Mouse (Mus musculus): ENCODE data around the gene Casp9. TPM values are rescaled to one million over a fixed set of nuclear protein-coding genes. Genes with fewer than 3 reads are reported as not detected.

The Casp9 gene
- polyA plus RNA-seq (2014; fragmentation: Nextera tagmentation; extraction: Ambion mirVana): 19.3 and 21.7 TPM in 2 replicates

DNA sequence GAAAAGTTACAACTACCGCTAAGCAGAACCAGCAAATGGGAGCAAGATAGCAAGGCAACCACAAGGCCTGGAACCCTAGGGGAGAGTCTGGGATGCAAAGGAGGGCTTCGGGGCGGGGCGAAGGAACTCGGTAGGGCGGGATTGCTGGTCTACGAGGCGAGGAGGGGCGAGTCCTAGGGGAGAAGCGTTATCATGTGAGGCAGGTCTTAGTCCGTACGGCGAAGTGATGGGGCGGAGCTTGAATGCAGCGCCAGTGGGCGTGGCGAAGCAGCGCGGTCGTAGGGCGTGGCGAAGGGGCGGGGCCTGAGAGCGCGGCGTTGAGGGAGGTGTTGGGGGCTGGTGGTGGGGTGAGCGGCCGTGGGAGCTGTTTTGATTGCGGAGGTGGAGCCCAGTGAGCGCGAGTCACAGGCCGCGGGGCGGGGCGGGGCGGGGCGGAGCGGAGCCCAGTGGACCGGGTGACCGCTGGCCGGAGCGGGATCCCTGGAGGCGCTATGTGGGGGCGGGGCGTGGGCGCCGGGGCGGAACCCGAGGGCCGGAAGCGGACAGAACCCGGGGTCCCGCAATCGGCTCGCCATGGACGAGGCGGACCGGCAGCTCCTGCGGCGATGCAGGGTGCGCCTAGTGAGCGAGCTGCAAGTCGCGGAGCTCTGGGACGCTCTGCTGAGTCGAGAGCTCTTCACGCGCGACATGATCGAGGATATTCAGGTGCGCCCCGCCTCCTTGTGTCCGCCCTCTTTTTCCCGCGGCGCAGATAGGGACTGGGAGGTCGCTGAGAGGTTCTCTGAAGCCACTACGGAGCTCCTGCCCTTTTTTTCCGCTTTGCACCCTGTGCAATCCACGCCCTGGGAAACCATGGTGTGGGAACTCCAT is at the start of gene Casp9:
Gene Casp9 (plus strand): TSS at position 331 of the 870 bp plus-strand sequence.
- Histone ChIP-seq H3K4me2 (ENCODE audit: low read depth) (peak within 1 kb of the TSS; percentile 64), H3K9me3 (ENCODE audit: control insufficient read depth, low read length) (no peaks in the 10 kb centered on the region), H3K4me1 (ENCODE audit: control insufficient read depth, insufficient read depth, low read length) (peaks cover 11% of the 10 kb centered on the region), H3K27ac (ENCODE audit: low read depth, low read length) (peak within 1 kb of the TSS; percentile 86), H3K27me3 (ENCODE audit: control insufficient read depth, insufficient read depth, low read length) (no peaks in the 10 kb centered on the region), H3K9ac (ENCODE audit: low read length) (peak within 1 kb of the TSS; percentile 71), H3K36me3 (ENCODE audit: control insufficient read depth, insufficient read depth, low read length) (peaks cover 4% of the 10 kb centered on the region; the same call in 1 of the 2 replicates), H3K4me3 (ENCODE audit: low read depth, low read length) (peak within 1 kb of the TSS; percentile 65)
- DNase-seq (ENCODE audit: low spot score) (peak; percentile 98), ATAC-seq (ENCODE audit: insufficient read depth, low FRiP score, low TSS enrichment) (peak; percentile 84)
- under 1% methylated on average over 65 of the region's 80 CpGs for WGBS

DNA sequence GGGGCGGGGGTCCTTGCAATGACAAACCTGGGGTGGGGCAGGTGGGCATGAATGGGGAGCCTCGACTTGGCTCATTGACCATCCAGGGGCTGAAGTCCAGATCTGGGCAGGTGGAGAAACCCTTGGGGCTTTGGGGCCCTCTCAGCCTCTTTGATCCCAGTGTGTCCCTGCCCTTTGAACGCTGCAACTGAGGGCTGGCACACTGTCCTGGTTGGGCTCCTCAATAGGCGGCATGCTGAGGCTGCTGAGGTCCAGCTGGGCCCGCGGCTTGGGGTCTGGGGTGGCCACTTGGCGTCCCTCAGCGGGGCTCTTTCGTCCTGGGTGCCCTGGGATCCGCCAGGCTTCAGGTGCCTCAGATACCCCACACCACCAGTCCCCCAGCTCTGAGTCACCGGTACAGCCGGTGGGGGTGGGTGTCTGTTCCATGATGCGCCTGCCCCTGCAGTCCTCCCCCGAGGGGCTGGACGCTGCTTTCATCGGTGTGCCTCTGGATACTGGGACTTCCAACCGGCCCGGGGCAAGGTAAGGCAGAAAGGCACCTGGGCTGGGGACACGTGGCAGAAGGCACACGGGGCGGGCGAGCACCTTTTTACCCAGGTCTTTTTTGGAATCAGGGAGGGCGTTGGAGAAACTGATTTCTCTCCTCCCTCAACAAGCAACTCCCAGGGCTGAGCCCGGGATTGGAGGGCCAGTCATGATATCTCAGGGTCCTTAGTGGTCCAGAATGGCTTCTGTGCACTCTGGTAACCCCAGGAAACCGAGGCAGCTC is 46.6 kb upstream of the Casp9 start, which contains the start of gene Agmat:
Gene Agmat (plus strand): TSS at position 95 of the 769 bp plus-strand sequence.
- Histone ChIP-seq H3K27ac (ENCODE audit: low read depth, low read length) (no peak within 1 kb of the TSS), H3K4me1 (ENCODE audit: control insufficient read depth, insufficient read depth, low read length) (no peaks in the 10 kb centered on the region), H3K9ac (ENCODE audit: low read length) (no peak within 1 kb of the TSS), H3K36me3 (ENCODE audit: control insufficient read depth, insufficient read depth, low read length) (no peaks in the 10 kb centered on the region), H3K9me3 (ENCODE audit: control insufficient read depth, low read length) (no peaks in the 10 kb centered on the region), H3K27me3 (ENCODE audit: control insufficient read depth, insufficient read depth, low read length) (no peaks in the 10 kb centered on the region), H3K4me3 (ENCODE audit: low read depth, low read length) (no peak within 1 kb of the TSS), H3K4me2 (ENCODE audit: low read depth) (no peak within 1 kb of the TSS)
- DNase-seq (ENCODE audit: low spot score) (no peak), ATAC-seq (ENCODE audit: insufficient read depth, low FRiP score, low TSS enrichment) (no peak)
- 22% methylated on average over 25 of the region's 25 CpGs for WGBS

DNA sequence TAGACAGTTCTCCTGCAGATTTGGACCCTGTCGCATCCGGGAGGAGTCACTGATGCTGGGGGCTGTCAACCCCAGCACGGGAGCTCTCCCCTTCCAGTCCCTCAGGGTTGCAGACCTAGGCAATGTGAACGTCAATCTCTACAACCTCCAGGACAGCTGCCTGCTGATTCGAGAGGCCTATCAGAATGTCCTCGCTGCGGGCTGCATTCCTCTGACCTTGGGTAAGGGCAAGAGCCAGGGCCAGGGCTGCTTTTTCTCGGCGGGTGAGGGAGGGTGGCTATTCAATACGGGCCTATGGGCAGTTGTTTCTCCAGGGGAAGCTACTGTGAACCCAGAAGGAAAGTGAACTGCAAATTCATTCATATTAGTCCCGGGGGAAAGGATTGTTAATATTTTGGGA is 43.9 kb upstream of the Casp9 start:
- no peaks in the 10 kb centered on the region for H3K27me3 ChIP-seq (ENCODE audit: control insufficient read depth, insufficient read depth, low read length)
- no peak overlapping the region for H3K9ac ChIP-seq (ENCODE audit: low read length)
- ATAC-seq (ENCODE audit: insufficient read depth, low FRiP score, low TSS enrichment) (no peak), DNase-seq (ENCODE audit: low spot score) (no peak)
- H3K4me1 ChIP-seq (ENCODE audit: control insufficient read depth, insufficient read depth, low read length): no peaks in the 10 kb centered on the region
- no peaks in the 10 kb centered on the region for H3K36me3 ChIP-seq (ENCODE audit: control insufficient read depth, insufficient read depth, low read length)
- H3K4me2 ChIP-seq (ENCODE audit: low read depth): no peak overlapping the region
- H3K9me3 ChIP-seq (ENCODE audit: control insufficient read depth, low read length): no peaks in the 10 kb centered on the region
- H3K27ac ChIP-seq (ENCODE audit: low read depth, low read length): no peak overlapping the region
- 47% methylated on average over 11 of the region's 11 CpGs for WGBS
- no peak overlapping the region for H3K4me3 ChIP-seq (ENCODE audit: low read depth, low read length)

DNA sequence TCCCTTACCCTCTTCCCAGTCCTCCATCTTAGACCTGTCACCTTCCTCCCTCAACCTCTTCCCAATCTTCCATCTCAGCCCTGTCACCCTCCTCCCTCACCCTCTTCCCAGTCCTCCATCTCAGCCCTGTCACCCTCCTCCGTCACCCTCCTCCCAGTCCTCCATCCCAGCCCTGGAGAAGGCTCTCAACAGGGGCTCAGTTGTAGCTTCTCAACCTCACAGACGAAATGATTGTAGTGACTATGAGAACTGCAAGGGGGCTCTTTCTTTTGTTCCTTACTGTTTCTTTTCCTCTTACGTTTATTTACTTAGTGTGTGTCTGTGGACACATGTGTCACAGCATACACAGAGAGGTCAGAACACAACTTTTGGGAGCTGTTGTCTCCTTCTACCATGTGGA is 42.6 kb upstream of the Casp9 start:
- Histone ChIP-seq H3K4me2 (ENCODE audit: low read depth) (no peak overlapping the region), H3K9me3 (ENCODE audit: control insufficient read depth, low read length) (no peaks in the 10 kb centered on the region), H3K4me3 (ENCODE audit: low read depth, low read length) (no peak overlapping the region), H3K4me1 (ENCODE audit: control insufficient read depth, insufficient read depth, low read length) (no peaks in the 10 kb centered on the region), H3K9ac (ENCODE audit: low read length) (no peak overlapping the region), H3K27ac (ENCODE audit: low read depth, low read length) (0 out of 2 replicates have a peak overlapping the region, but pooled peaks have one; percentile 14), H3K36me3 (ENCODE audit: control insufficient read depth, insufficient read depth, low read length) (no peaks in the 10 kb centered on the region), H3K27me3 (ENCODE audit: control insufficient read depth, insufficient read depth, low read length) (no peaks in the 10 kb centered on the region)
- ATAC-seq (ENCODE audit: insufficient read depth, low FRiP score, low TSS enrichment) (no peak), DNase-seq (ENCODE audit: low spot score) (no peak)
- WGBS: 63% methylated on average over 3 of the region's 3 CpGs

DNA sequence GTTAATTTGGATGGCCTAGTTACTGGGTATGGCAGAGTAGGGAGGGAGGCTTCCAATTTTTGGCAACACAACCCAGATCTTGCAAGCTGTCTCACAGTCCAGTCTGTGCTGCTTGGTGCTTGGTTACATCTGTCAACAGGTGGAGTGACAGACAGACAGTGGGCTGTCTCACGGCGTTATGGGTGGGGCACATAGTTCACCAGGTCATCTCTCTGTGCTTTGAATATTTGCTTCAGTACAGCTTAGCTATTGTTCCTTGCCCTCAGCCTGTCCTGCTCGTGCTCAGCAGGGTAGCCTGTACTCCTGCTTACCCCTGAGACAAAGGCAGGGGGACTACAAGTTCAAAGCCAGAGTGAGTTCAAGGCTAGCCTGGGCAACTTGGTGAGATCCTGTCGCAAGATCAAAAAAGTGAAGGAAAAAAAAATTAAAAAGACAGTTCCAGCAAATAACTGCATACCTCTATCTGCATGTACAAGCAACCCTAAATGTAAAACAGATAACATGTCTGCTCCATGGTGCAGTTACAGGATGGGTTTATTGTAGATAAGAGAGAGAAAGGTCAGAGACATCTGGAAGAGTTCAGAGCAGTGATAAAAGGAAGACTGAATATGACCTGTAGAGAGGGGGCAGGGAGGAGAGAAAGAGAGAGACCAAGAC is 41.9 kb upstream of the Casp9 start:
- WGBS: 41% methylated on average over 4 of the region's 4 CpGs

DNA sequence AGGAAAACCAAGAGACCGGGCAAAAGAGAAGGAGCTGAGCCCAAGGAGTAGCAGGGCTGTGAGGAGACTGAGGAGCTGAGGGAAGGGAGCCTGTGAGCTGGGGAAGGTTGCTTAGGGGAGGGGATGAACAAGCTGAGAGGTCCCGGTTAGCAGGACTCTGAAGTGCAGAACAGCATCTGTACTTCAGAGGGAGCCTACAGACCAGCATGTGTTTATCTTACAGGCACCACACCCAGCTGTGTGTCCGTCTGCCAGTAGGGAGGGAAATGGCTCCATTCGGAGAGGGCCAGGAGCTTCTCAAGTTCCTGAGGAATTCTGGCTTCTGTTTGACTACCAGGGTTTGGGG is 41.4 kb upstream of the Casp9 start:
- no peaks in the 10 kb centered on the region for H3K27me3 ChIP-seq (ENCODE audit: control insufficient read depth, insufficient read depth, low read length)
- H3K4me3 ChIP-seq (ENCODE audit: low read depth, low read length): no peak overlapping the region
- WGBS: 9% methylated on average over 4 of the region's 4 CpGs
- H3K4me1 ChIP-seq (ENCODE audit: control insufficient read depth, insufficient read depth, low read length): no peaks in the 10 kb centered on the region
- no peaks in the 10 kb centered on the region for H3K36me3 ChIP-seq (ENCODE audit: control insufficient read depth, insufficient read depth, low read length)
- no peak overlapping the region for H3K4me2 ChIP-seq (ENCODE audit: low read depth)
- DNase-seq (ENCODE audit: low spot score) (no peak), ATAC-seq (ENCODE audit: insufficient read depth, low FRiP score, low TSS enrichment) (no peak)
- no peak overlapping the region for H3K27ac ChIP-seq (ENCODE audit: low read depth, low read length)
- H3K9me3 ChIP-seq (ENCODE audit: control insufficient read depth, low read length): no peaks in the 10 kb centered on the region
- H3K9ac ChIP-seq (ENCODE audit: low read length): no peak overlapping the region

More for the DNA sequence above, 41.9 kb upstream of the Casp9 start:
- Histone ChIP-seq H3K4me2 (ENCODE audit: low read depth) (no peak overlapping the region), H3K4me3 (ENCODE audit: low read depth, low read length) (no peak overlapping the region), H3K4me1 (ENCODE audit: control insufficient read depth, insufficient read depth, low read length) (no peaks in the 10 kb centered on the region), H3K27me3 (ENCODE audit: control insufficient read depth, insufficient read depth, low read length) (no peaks in the 10 kb centered on the region), H3K9ac (ENCODE audit: low read length) (no peak overlapping the region), H3K27ac (ENCODE audit: low read depth, low read length) (no peak overlapping the region), H3K36me3 (ENCODE audit: control insufficient read depth, insufficient read depth, low read length) (no peaks in the 10 kb centered on the region), H3K9me3 (ENCODE audit: control insufficient read depth, low read length) (no peaks in the 10 kb centered on the region)
- ATAC-seq (ENCODE audit: insufficient read depth, low FRiP score, low TSS enrichment) (no peak), DNase-seq (ENCODE audit: low spot score) (no peak)

DNA sequence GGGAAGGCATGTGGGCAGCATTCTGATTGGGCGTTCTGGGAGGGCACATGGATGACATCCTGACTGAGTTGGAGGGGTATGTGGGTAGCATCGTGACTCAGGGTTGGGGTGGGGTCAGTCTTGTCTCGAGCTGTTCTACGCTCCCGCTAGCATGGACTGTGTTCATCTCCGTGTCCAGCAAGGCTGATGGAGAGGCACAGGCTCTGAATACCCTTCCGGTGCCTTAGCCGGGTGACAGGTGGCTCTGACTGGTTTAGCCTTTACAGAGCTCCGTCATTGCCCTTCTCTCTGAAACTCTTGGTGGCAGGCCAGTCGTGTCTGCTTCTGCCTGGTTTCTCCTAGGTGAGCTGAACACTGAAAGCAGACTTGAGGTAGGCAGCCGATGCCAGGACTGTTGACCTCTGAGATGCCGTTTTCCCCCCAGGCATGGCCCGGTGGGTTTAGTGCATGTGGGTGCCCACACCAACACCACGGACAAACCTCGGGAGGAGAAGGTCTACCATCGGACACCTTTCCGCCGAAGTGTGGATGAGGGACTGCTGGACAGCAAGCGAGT is 38.0 kb upstream of the Casp9 start:
- H3K9ac ChIP-seq (ENCODE audit: low read length): no peak overlapping the region
- DNase-seq (ENCODE audit: low spot score) (no peak), ATAC-seq (ENCODE audit: insufficient read depth, low FRiP score, low TSS enrichment) (no peak)
- no peaks in the 10 kb centered on the region for H3K36me3 ChIP-seq (ENCODE audit: control insufficient read depth, insufficient read depth, low read length)
- H3K4me3 ChIP-seq (ENCODE audit: low read depth, low read length): no peak overlapping the region
- 90% methylated on average over 19 of the region's 19 CpGs for WGBS
- no peaks in the 10 kb centered on the region for H3K27me3 ChIP-seq (ENCODE audit: control insufficient read depth, insufficient read depth, low read length)
- no peak overlapping the region for H3K27ac ChIP-seq (ENCODE audit: low read depth, low read length)
- no peaks in the 10 kb centered on the region for H3K9me3 ChIP-seq (ENCODE audit: control insufficient read depth, low read length)
- H3K4me2 ChIP-seq (ENCODE audit: low read depth): no peak overlapping the region
- H3K4me1 ChIP-seq (ENCODE audit: control insufficient read depth, insufficient read depth, low read length): no peaks in the 10 kb centered on the region

DNA sequence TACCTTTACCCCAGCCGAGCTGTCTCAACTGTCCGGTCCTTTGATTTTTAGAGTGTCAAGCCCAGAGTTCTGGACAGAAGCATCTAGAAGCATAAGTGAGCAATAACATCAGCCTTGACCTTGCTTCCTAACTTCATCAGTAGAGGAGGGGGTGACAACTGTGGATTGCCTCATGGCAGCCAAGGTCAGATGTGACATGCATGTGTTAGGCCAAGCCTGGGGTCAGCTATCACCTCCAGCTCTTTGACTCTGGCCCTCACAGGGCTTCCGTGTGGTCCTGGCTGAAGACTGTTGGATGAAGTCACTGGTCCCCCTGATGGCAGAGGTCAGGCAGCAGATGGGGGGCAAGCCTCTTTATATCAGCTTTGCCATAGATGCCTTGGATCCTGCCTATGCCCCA is 36.3 kb upstream of the Casp9 start:
- peaks cover 2% of the 10 kb centered on the region; the same call in 1 of the 2 replicates for H3K36me3 ChIP-seq (ENCODE audit: control insufficient read depth, insufficient read depth, low read length)
- WGBS: 92% methylated on average over 3 of the region's 3 CpGs
- no peak overlapping the region for H3K27ac ChIP-seq (ENCODE audit: low read depth, low read length)
- H3K4me1 ChIP-seq (ENCODE audit: control insufficient read depth, insufficient read depth, low read length): no peaks in the 10 kb centered on the region
- DNase-seq (ENCODE audit: low spot score) (no peak), ATAC-seq (ENCODE audit: insufficient read depth, low FRiP score, low TSS enrichment) (no peak)
- H3K9me3 ChIP-seq (ENCODE audit: control insufficient read depth, low read length): no peaks in the 10 kb centered on the region
- no peak overlapping the region for H3K4me3 ChIP-seq (ENCODE audit: low read depth, low read length)
- no peaks in the 10 kb centered on the region for H3K27me3 ChIP-seq (ENCODE audit: control insufficient read depth, insufficient read depth, low read length)
- H3K4me2 ChIP-seq (ENCODE audit: low read depth): no peak overlapping the region
- H3K9ac ChIP-seq (ENCODE audit: low read length): no peak overlapping the region
